Mouse (Mus musculus) left cerebral cortex, postnatal 10 days (tissue): ENCODE measurements around the gene Atf6b. TPM values are rescaled to one million over a fixed set of nuclear protein-coding genes. Genes with fewer than 3 reads are reported as not detected.

Experiments
- DNase-seq, 2 experiments: peaks; one replicate each; pipeline ENCODE4 v3.0.0; 2021 to 2022; ENCODE audit warnings: low spot score in 2 of 2, mixed read lengths in 1 of 2; ENCODE audit errors: extremely low spot score in 1 of 2
- intact Hi-C: fragments of 180-260 bp; cut with DNase I; formaldehyde crosslinking; loops from one replicate; pipeline ENCODE4 v1.15.1; 2025
- total RNA-seq, 2 experiments: library from RNA; stranded (reverse); gene quantifications; 2 replicates each; pipeline ENCODE4 v1.2.3; 2021

The Atf6b gene
- total RNA-seq, 2 experiments from 2014 or later: 73.1 to 76.5 TPM

DNA sequence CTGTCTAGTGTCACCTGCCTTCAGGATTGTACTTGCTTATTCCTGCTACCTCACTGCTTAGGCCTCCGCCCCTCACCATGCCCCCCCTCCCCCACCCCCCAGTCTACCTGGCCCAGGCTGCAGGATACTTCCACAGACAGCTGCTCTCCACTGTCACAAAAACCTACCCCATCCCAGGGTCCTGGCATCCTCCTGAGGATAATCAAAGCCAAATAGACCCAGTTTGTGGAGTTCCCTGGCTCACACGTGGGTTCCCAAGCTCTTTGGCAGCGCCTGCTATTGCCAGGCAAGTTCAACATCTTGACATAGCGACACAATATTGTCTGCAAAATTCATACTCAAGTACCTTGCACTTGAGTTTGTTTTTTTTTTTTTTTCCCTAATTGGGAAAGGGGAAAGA lies 33.7 kb downstream of the Atf6b start:
- intact Hi-C loops: no loop called here
- DNase-seq: no peak

DNA sequence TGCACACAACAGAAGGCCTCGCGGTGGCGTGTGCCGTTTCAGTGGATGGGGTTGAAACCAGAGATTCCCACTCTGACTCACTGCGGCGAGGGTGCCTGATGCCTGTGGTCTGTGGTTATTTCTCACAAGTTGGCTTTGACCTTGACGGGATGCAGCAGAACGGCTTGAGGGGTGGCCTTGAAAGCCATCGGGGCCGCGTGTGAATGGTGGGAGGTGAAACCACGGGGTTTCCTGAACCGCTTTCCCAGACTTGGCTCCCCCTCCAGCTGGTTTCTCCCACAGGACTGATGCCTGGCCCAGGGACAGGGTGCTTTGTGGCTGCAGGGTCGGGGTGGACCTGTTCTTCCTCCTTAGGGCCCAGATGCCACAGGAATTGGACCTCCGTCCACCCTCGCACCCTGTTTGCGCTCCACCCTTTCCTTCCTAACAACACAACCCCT lies 34.2 kb downstream of the Atf6b start:
- intact Hi-C loops: no loop called here
- DNase-seq: no peak

DNA sequence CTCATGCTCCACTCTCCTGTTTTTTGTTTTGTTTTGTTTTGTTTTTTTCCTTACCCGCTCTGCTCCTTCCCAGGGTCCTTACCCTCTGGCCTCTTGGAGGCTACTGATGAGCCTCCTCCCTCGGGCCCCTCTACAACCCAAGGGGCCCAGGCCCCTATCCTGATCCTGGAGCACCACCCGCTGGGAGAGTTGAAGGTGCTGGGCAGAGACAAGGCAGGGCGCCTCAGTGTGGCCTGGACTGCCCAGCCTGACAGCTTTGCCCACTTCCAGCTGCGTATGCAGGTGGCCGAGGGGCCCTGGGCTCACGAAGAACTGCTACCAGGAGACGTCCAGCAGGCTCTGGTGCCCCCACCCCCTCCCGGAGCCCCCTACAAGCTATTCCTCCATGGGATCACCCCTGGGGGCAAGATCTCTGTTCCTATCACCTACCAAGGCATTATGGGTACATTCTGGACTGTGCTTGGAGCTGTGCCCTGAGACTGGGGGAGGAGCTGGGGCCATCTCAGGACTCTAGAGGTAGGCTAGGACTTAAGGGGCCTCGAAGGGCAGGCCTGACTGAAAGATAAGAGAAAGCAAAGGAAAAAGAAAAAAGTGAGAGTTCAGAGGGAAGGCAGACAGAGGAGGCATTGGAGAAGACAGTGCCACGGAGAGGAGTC lies 35.1 kb downstream of the Atf6b start:
- DNase-seq: no peak
- intact Hi-C loops: no loop called here

DNA sequence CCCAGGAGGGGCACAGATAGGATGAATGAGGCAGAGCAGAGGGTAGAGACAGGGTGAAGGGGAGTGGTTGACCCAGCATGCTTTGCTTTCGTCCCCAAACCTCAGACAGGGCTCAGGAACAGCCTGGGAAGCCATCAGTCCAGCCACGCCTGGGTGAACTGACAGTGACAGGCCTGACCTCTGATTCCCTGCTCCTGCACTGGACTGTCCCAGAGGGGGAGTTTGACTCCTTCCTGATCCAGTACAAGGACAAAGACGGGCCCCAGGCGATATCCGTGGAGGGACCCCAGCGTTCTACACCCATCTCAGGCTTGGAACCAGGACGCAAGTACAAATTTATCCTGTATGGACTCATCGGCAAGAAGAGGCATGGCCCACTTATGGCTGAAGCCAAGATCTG lies 36.2 kb downstream of the Atf6b start:
- DNase-seq: no peak

DNA sequence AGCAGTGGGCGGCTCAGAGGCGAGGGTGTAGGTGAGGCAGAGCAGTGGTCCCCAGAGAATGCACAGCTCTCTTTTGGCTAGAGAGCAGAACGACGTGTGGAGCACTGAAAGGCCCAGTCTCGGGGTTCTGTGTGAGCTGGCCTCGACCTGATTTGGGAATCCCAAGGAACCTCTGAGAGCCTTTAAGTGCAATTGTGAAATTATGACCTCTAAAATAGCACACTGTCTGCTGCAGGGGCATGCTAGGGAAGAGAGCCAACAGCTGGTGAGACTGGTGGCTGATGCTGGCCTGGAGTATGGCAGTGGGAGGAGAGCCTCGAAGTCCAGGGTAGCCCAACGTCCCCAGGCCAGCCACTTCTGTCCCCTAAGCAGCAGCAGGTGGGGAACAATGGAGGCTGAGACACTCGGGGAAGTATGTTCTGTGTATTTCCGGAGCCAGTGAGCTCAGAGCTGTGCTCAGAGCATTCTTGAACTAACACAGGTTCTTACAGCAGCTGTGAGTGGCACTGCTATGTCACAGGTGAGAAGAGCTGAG lies 36.8 kb downstream of the Atf6b start:
- intact Hi-C loops: no loop called here
- no peak for DNase-seq

More for the DNA sequence above, 36.2 kb downstream of the Atf6b start:
- intact Hi-C loops: no loop called here

DNA sequence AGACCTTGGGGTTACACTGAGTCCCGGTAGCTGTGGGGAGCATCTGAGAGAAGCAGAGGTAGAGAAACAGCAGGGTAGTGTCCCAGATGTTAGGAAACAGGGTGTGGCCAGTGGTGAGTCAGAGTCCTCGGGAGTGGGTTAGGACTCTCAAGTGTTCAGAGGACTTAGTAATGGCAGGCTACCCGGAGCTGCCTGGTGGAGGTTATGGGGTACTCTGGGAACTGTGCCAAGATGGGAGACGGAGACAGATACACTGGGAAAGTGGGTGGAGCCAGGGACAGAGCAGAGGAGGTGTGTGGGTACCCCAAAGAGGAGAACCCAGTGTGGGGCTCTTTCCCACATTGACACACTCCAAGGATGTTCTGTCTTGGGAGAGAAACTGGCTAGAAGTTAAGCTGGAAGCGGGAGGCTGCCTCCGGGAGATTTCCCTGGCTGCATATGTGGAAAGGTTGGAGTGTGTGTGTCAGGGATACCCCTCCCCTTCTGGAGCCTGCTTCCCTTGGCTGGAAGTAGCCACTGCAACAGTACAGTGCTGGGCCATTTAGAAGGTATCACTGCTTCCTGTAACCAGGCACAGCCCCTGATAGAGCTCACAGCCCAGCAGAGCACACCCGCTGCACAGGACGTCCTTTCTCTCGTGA lies 37.4 kb downstream of the Atf6b start:
- no peak for DNase-seq
- intact Hi-C loops: no loop called here

DNA sequence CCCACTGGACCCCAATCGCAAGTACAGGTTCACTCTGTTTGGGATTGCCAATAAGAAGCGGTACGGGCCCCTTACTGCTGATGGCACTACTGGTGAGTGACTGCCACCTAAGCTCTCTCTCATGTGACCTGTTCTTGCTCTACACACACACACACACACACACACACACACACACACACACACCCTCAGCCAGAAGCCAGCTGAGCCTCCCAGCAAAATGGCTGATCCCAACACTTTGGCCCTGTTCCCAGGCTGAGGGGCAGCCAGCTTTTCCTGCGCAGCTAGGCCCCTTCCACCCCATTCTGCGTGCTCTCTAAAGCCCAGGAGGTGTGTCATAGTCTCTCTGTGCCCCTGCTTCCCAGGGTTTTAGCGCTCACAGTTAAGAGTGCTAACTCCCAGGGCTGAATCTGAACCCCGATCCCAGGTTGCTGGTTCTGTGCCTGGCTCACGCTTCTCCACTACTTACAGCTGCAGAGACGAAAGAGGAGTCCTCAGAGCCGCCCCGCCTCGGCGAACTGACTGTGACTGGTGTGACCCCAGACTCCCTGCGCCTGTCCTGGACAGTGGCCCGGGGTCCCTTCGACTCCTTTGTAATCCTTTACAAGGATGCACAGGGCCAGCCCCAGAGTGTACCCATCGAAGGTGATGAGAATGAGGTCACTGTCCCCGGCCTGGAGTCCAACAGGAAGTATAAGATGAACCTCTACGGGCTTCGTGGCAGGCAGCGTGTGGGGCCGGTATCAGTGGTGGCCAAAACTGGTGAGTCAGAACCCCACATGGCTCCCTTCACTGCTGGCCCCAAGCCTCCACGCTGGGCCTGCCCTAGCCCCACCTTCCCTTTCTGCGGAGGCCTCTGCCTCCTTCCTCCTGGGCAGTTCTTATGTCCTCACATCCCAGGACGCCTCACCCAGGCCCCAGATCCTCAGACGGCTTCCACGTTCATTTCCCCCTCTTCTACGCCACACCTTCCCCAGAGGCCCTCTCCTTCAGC lies 38.5 kb downstream of the Atf6b start:
- peak; percentile 27 to 76 for DNase-seq

DNA sequence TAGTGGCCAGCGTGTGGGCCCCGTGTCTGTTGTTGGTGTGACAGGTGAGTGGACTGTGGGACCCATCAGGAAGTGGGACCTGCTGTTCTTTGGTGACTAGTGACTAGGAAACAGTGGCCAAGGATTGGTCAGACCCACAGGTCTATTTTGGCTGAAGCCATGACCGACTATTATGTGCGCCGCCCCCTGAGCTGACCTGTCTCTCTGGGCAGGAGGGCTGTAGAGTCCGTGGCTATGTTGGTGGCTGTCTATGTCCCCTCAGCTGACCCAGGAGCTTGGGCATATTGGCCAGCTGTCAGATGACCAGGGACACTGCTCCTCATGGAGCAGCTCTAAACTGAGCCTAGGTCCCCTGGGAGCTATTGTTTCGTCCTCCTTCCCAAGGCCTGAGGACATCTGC lies 41.9 kb downstream of the Atf6b start:
- intact Hi-C loops: no loop called here
- no peak for DNase-seq

More for the DNA sequence above, 38.5 kb downstream of the Atf6b start:
- intact Hi-C loops: no loop called here

DNA sequence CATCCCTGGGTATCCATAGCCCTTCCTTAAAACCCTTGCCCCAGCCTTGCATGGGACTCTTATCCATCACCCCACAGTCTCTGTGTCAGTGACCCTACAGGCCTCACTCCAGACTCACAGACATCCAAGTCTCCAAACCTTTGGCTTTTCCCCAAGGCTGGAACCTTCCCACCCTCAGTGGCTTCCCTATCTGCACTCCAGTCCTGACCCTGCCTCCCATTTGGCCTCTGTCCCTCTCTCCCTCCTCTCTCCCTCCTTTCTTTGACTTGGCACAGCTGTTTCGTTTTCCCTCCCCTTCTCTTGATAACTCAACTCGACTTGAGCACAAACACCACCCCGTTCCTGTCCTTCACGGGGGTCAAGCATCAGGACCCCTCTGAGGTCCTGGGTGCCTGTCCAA lies 43.5 kb downstream of the Atf6b start:
- intact Hi-C loops: no loop called here
- no peak for DNase-seq

DNA sequence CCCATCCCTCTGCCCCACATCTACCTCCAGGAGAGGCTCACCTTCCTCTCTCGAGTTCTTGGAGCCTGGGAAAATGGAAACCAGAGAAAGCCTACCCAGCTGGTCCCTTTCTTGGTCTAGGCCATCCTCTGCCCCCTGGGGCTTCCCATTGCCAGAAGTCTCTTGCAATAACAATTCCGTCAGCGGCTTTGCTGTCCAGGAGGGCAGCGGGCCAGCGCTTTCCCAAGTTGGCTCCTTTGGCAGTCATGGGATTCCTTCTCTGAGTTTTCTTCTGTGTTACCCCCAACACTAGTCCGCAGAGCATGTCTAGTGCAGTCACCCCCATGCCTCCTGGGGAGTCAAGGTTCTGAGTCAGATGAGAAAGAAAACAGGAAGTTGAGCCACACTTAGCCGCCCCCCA lies 46.0 kb downstream of the Atf6b start:
- DNase-seq: peak in 1 of 2 experiments; percentile 71
- intact Hi-C loops: no loop called here

DNA sequence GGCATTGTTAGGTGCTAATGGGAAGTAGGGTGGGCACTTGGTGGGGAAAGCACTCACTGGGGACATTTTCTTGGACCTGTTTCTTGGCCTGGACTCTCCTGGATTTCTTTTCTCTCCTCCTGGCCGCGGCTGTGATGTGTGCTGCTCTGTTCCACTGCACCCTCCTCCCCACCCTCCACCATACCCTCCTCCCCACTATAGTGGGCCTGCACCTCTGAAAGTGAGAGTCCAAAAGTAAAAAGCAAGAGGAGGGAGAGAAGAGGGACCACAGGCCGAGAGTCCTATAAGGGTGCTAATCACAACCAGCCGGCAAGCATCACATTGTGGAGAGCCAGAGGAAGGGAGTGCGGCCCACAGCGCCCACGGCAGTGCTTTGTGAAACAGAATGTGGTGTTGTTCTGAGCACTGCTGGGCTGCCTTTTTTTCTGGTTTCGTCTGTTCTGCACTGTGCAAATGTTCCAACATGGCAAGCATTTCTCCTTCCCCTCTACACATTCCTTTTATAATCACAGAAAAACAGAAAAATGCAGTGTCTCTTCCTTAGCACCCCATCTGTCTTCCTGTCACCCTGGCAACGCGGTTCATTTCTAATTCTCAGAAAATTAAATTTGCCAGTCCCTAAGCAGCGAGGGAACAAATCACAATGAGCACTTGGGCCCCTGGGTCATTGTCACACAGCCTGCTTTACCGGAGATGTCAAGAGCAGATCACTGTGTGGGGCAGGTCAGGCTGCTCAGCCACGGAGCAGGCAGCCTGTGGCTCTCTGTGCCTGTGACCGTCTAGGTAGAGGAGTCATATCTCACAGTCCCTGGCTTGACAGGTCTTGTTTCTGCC lies 52.8 kb downstream of the Atf6b start:
- intact Hi-C loops: no loop called here
- peak in 1 of 2 experiments; percentile 68 for DNase-seq

DNA sequence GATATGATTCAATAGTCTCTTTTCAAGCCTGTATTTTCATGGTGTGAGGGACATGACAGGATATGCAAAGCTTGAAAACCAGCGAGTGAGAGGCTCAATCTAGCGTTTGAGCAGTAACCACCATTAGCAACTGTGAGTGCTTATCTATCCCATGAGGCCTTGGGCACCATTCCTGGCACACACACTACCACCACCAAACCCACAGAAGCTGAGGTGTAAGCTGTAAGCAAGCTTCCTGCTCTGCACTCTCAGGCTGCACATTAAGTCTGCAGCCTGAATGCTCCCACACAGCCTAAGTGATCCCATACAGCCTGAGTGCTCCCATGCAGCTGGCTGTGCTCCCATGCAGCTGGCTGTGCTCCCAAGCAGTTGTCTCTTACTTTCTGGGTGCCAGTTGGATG lies 53.7 kb downstream of the Atf6b start:
- DNase-seq: peak in 1 of 2 experiments; percentile 16
- intact Hi-C loops: no loop called here

Other genes with a start within 250 kb of the Atf6b start
- 1 to 10 TPM; 6.6 to 9.9 TPM for gene BC051142, start 248.3 kb upstream of the Atf6b start, total RNA-seq
- not detected for gene Btnl4, start 169.8 kb upstream of the Atf6b start, total RNA-seq
- not detected for gene Btnl6, start 129.8 kb upstream of the Atf6b start, total RNA-seq
- 10 to 100 TPM; 10.6 to 12.0 TPM for gene Notch4, start 82.9 kb upstream of the Atf6b start, total RNA-seq
- gene Gpsm3, start 57.3 kb upstream of the Atf6b start, total RNA-seq: 1 to 10 TPM; 3.1 to 4.1 TPM
- gene Pbx2, start 55.9 kb upstream of the Atf6b start, total RNA-seq: 10 to 100 TPM; 40.3 to 40.9 TPM
- gene Ager, start 49.3 kb upstream of the Atf6b start, total RNA-seq: 1 to 10 TPM in 1 of 2 experiments, under 1 TPM in 1; 0.97 to 1.3 TPM
- gene Rnf5, start 43.5 kb upstream of the Atf6b start, total RNA-seq: 100 to 1,000 TPM in 1 of 2 experiments, 10 to 100 TPM in 1; 94.8 to 101 TPM
- gene Agpat1, start 42.9 kb upstream of the Atf6b start, total RNA-seq: 100 to 1,000 TPM; 180 to 182 TPM
- gene Egfl8, start 31.2 kb upstream of the Atf6b start, total RNA-seq: 1 to 10 TPM; 4.3 to 5.2 TPM
- 10 to 100 TPM; 31.4 to 36.7 TPM for gene Ppt2, start 18.6 kb upstream of the Atf6b start, total RNA-seq
- gene Prrt1, start 17.6 kb upstream of the Atf6b start, total RNA-seq: 100 to 1,000 TPM; 157 to 158 TPM
- gene Fkbpl, start 2.4 kb upstream of the Atf6b start, total RNA-seq: 10 to 100 TPM; 12.5 to 13.7 TPM
- 1 to 10 TPM; 1.7 to 1.8 TPM for gene Tnxb, start 23.4 kb downstream of the Atf6b start, total RNA-seq
- 1 to 10 TPM; 6.7 to 7.4 TPM for gene C4b, start 96.7 kb downstream of the Atf6b start, total RNA-seq
- gene Cyp21a1, start 157.4 kb downstream of the Atf6b start, total RNA-seq: not detected
- gene Stk19, start 189.8 kb downstream of the Atf6b start, total RNA-seq: 10 to 100 TPM; 57.4 to 69.4 TPM
- 10 to 100 TPM; 31.2 to 33.1 TPM for gene Dxo, start 189.9 kb downstream of the Atf6b start, total RNA-seq
- 10 to 100 TPM; 66.7 to 78.0 TPM for gene Skiv2l, start 203.1 kb downstream of the Atf6b start, total RNA-seq
- gene Nelfe, start 203.2 kb downstream of the Atf6b start, total RNA-seq: 10 to 100 TPM; 28.1 to 28.4 TPM
- under 1 TPM; 0.51 to 0.62 TPM for gene Cfb, start 215.4 kb downstream of the Atf6b start, total RNA-seq
- 1 to 10 TPM; 6.3 to 6.8 TPM for gene Zbtb12, start 232.3 kb downstream of the Atf6b start, total RNA-seq
- not detected for gene Gm20547, start 234.9 kb downstream of the Atf6b start, total RNA-seq